Mouse (Mus musculus): Measurements from ENCODE around the gene Nrip1. TPM values are rescaled to one million over a fixed set of nuclear protein-coding genes. Genes with fewer than 3 reads are reported as not detected.

Gene Nrip1
- total RNA-seq, 2 experiments from 2014 or later, result 68.1 to 71.5 TPM

GRCm38 (mm10) chr16:76354289-76354688 lies 19.3 kb downstream of the Nrip1 start:
- no peak for ATAC-seq (replicated peaks; ENCODE audit: low FRiP score, poor library complexity, severe bottlenecking)

GRCm38 (mm10) chr16:76350922-76351321 lies 22.7 kb downstream of the Nrip1 start:
- ATAC-seq (replicated peaks; ENCODE audit: low FRiP score, poor library complexity, severe bottlenecking), result no peak

- ATAC-seq (replicated peaks; ENCODE audit: low FRiP score, poor library complexity, severe bottlenecking), result no peak
Observed at GRCm38 (mm10) chr16:76349053-76349452, 24.6 kb downstream of the Nrip1 start.

- ATAC-seq (replicated peaks; ENCODE audit: low FRiP score, poor library complexity, severe bottlenecking), result no peak
Observed at GRCm38 (mm10) chr16:76347719-76348421, 25.8 kb downstream of the Nrip1 start.

- no peak for ATAC-seq (replicated peaks; ENCODE audit: low FRiP score, poor library complexity, severe bottlenecking)
Observed at GRCm38 (mm10) chr16:76346371-76346770, 27.3 kb downstream of the Nrip1 start.

GRCm38 (mm10) chr16:76344761-76345368 lies 28.8 kb downstream of the Nrip1 start:
- no peak for ATAC-seq (replicated peaks; ENCODE audit: low FRiP score, poor library complexity, severe bottlenecking)

GRCm38 (mm10) chr16:76344030-76344429 lies 29.6 kb downstream of the Nrip1 start:
- ATAC-seq (replicated peaks; ENCODE audit: low FRiP score, poor library complexity, severe bottlenecking), result peak; percentile 65

GRCm38 (mm10) chr16:76341636-76342035 lies 32.0 kb downstream of the Nrip1 start:
- peak; percentile 48 for ATAC-seq (replicated peaks; ENCODE audit: low FRiP score, poor library complexity, severe bottlenecking)

- no peak for ATAC-seq (replicated peaks; ENCODE audit: low FRiP score, poor library complexity, severe bottlenecking)
Observed at GRCm38 (mm10) chr16:76339256-76339655, 34.4 kb downstream of the Nrip1 start.

- ATAC-seq (replicated peaks; ENCODE audit: low FRiP score, poor library complexity, severe bottlenecking), result no peak
Observed at GRCm38 (mm10) chr16:76337351-76337750, 36.3 kb downstream of the Nrip1 start.

GRCm38 (mm10) chr16:76336932-76337331 lies 36.7 kb downstream of the Nrip1 start:
- ATAC-seq (replicated peaks; ENCODE audit: low FRiP score, poor library complexity, severe bottlenecking), result no peak

- ATAC-seq (replicated peaks; ENCODE audit: low FRiP score, poor library complexity, severe bottlenecking), result no peak
Observed at GRCm38 (mm10) chr16:76335913-76336312, 37.7 kb downstream of the Nrip1 start.

GRCm38 (mm10) chr16:76332127-76332526 lies 41.5 kb downstream of the Nrip1 start:
- no peak for ATAC-seq (replicated peaks; ENCODE audit: low FRiP score, poor library complexity, severe bottlenecking)

GRCm38 (mm10) chr16:76331231-76331630 lies 42.4 kb downstream of the Nrip1 start:
- no peak for ATAC-seq (replicated peaks; ENCODE audit: low FRiP score, poor library complexity, severe bottlenecking)

GRCm38 (mm10) chr16:76325315-76325710 lies 48.3 kb downstream of the Nrip1 start:
- no peak for ATAC-seq (replicated peaks; ENCODE audit: low FRiP score, poor library complexity, severe bottlenecking)

GRCm38 (mm10) chr16:76324411-76325314 lies 49.0 kb downstream of the Nrip1 start:
- ATAC-seq (replicated peaks; ENCODE audit: low FRiP score, poor library complexity, severe bottlenecking), result no peak

- ATAC-seq (replicated peaks; ENCODE audit: low FRiP score, poor library complexity, severe bottlenecking), result peak; percentile 90
Observed at GRCm38 (mm10) chr16:76323594-76324307, 49.9 kb downstream of the Nrip1 start.

GRCm38 (mm10) chr16:76323141-76323540 lies 50.5 kb downstream of the Nrip1 start:
- ATAC-seq (replicated peaks; ENCODE audit: low FRiP score, poor library complexity, severe bottlenecking), result peak; percentile 64

- ATAC-seq (replicated peaks; ENCODE audit: low FRiP score, poor library complexity, severe bottlenecking), result no peak
Observed at GRCm38 (mm10) chr16:76321527-76322165, 52.0 kb downstream of the Nrip1 start.

GRCm38 (mm10) chr16:76320118-76320473 lies 53.5 kb downstream of the Nrip1 start:
- ATAC-seq (replicated peaks; ENCODE audit: low FRiP score, poor library complexity, severe bottlenecking), result no peak

Measured in erythroblast, adult 5-6 weeks (primary cell).